Comparison of ENCODE assay signal across 8 mouse cellular contexts in the genomic region with DNA sequence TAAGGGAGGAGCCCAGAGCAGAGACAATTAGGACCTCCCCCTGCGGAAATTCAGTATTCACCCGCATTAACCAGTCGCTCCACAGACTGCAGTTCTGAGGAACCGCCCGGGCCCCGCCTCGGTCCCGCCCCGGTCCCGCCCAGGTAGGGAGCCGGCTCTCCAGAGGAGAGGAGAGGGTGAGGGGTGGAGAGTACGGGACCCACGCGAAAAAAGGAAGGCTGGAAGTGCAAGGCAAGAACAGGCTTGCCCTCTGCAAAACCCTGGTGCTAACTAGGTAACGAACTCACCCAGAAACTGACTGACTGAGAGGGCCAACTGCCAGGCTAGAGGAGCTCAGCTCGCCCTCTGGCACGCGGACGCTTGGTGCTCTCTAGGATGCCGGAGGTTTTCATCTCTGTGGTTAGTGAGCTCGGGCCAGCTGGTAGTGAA. TPM values are rescaled to one million over a fixed set of nuclear protein-coding genes. Genes with fewer than 3 reads are reported as not detected.
DNase-seq lines count a peak whose midpoint lies in the region; ATAC-seq and TF ChIP-seq lines count a peak whose summit lies in the region.

No protein-coding gene starts in this region.

- peak overlapping the region; percentile 76 for H3K4me3 ChIP-seq in G1E (ENCODE audit: low read depth, low read length)
- H3K4me3 ChIP-seq in forebrain, embryonic 16.5 days (replicated peaks; ENCODE audit: low read length), result peak overlapping the region; percentile 62
- H3K4me3 ChIP-seq in lung, embryonic 15.5 days, result peak overlapping the region; percentile 67

- H3K27me3 ChIP-seq in G1E (ENCODE audit: insufficient read depth, low read length), result no peaks in the 10 kb centered on the region
- H3K27me3 ChIP-seq in forebrain, embryonic 16.5 days (replicated peaks; ENCODE audit: control insufficient read depth, insufficient read depth, low read length), result no peaks in the 10 kb centered on the region
- H3K27me3 ChIP-seq in lung, embryonic 15.5 days, result no peaks in the 10 kb centered on the region

- peaks cover 4% of the 10 kb centered on the region for H3K4me1 ChIP-seq in G1E (ENCODE audit: insufficient read depth, low read depth, low read length)
- H3K4me1 ChIP-seq in forebrain, embryonic 16.5 days (replicated peaks; ENCODE audit: control insufficient read depth, insufficient read depth, low read length), result peaks cover 4% of the 10 kb centered on the region
- H3K4me1 ChIP-seq in lung, embryonic 15.5 days, result no peaks in the 10 kb centered on the region

- peak overlapping the region; percentile 73 for H3K9ac ChIP-seq in forebrain, embryonic 16.5 days (replicated peaks; ENCODE audit: low read depth, low read length)
- H3K9ac ChIP-seq in lung, embryonic 15.5 days, result peak overlapping the region; percentile 61

- ATAC-seq in G1E (ENCODE audit: extremely low read depth, insufficient number of reproducible peaks, low FRiP score, poor library complexity, severe bottlenecking), result peak; percentile 96
- ATAC-seq in forebrain, embryonic 16.5 days, result peak; percentile 100
- ATAC-seq in lung, embryonic 15.5 days (ENCODE audit: borderline replicate concordance, extremely low read depth, low FRiP score, low TSS enrichment), result peak; percentile 100

- peak; percentile 86 for DNase-seq in G1E (ENCODE audit: low spot score)
- peak; percentile 81 to 82 for DNase-seq in cerebellum, adult 18-20 months
- peak; percentile 80 for DNase-seq in heart, postnatal 4 days
- peak; percentile 48 to 67 for DNase-seq in layer of hippocampus, adult 8-10 months (ENCODE audit: low spot score in 2 of 2)
- DNase-seq in ovary, adult 18-20 months (ENCODE audit: low spot score), result peak; percentile 71
- DNase-seq in thymus, postnatal 0 days (ENCODE audit: low spot score), result peak; percentile 85

- H3K36me3 ChIP-seq in G1E (replicated peaks), result no peaks in the 10 kb centered on the region
- H3K36me3 ChIP-seq in forebrain, embryonic 16.5 days (ENCODE audit: control insufficient read depth, insufficient read depth), result no peaks in the 10 kb centered on the region
- H3K36me3 ChIP-seq in lung, embryonic 15.5 days, result no peaks in the 10 kb centered on the region

- TF ChIP-seq CTCF in G1E (IDR thresholded peaks at IDR 0.05; ENCODE audit: low read depth, low read length), result no peak

- peak overlapping the region; percentile 81 for H3K4me2 ChIP-seq in forebrain, embryonic 16.5 days (ENCODE audit: low read length)
- H3K4me2 ChIP-seq in lung, embryonic 15.5 days, result peak overlapping the region; percentile 56

- H3K9me3 ChIP-seq in G1E (replicated peaks), result no peaks in the 10 kb centered on the region
- H3K9me3 ChIP-seq in forebrain, embryonic 16.5 days (ENCODE audit: control insufficient read depth, low read length), result no peaks in the 10 kb centered on the region
- no peaks in the 10 kb centered on the region for H3K9me3 ChIP-seq in lung, embryonic 15.5 days

- peak overlapping the region; percentile 81 for H3K27ac ChIP-seq in forebrain, embryonic 16.5 days (ENCODE audit: low read length)
- peak overlapping the region; percentile 89 for H3K27ac ChIP-seq in lung, embryonic 15.5 days

- 0% methylated on average over 21 of the region's 21 CpGs for WGBS in forebrain, embryonic 16.5 days
- whole genome bisulfite sequencing in lung, embryonic 15.5 days, result 1% methylated on average over 21 of the region's 21 CpGs

RNA-seq across cellular contexts. Expression of a gene that starts 5.0 kb away (rescaled TPM):
- 5.1 and 9.0 TPM in 2 replicates for total RNA-seq in G1E (2014; fragmentation: Nextera tagmentation)
- 9.9 and 11.6 TPM in 2 replicates for total RNA-seq in G1E (2017)
- 38.3 and 48.1 TPM in 2 replicates for polyA plus RNA-seq in G1E (2012)
- 7.4 and 8.0 TPM in 2 replicates for polyA plus RNA-seq in forebrain, embryonic 16.5 days (2015; fragmentation: Nextera tagmentation; extraction: Ambion mirVana)
- 100 to 1,000 TPM; 183 to 189 TPM for total RNA-seq in heart, postnatal 4 days (2021)
- 10 to 100 TPM; 47.7 to 68.8 (median 61.4) TPM for total RNA-seq in layer of hippocampus, adult 8-10 months (2022)
- 4.9 and 6.1 TPM in 2 replicates for polyA plus RNA-seq in lung, embryonic 15.5 days (2015; fragmentation: Nextera tagmentation; extraction: Ambion mirVana)
- 4.9 and 9.3 TPM in 2 replicates for polyA plus RNA-seq in thymus, postnatal 0 days (2015; fragmentation: Nextera tagmentation; extraction: Ambion mirVana)

RNA-seq across cellular contexts. Expression of a gene that starts 11.2 kb away (rescaled TPM):
- total RNA-seq in G1E (2014; fragmentation: Nextera tagmentation) (1.1 and 1.7 TPM in 2 replicates), G1E (2017) (0.22 and 0.58 TPM in 2 replicates)
- 0.07 TPM in 1 of 2 replicates, not detected in the other for polyA plus RNA-seq in G1E (2012)
- polyA plus RNA-seq in forebrain, embryonic 16.5 days (2015; fragmentation: Nextera tagmentation; extraction: Ambion mirVana), result 0.35 and 0.48 TPM in 2 replicates
- 10 to 100 TPM; 21.1 to 21.9 TPM for total RNA-seq in heart, postnatal 4 days (2021)
- 10 to 100 TPM; 17.4 to 24.2 (median 20.9) TPM for total RNA-seq in layer of hippocampus, adult 8-10 months (2022)
- polyA plus RNA-seq in lung, embryonic 15.5 days (2015; fragmentation: Nextera tagmentation; extraction: Ambion mirVana), result 0.29 and 0.31 TPM in 2 replicates
- 0.22 TPM in 2 replicates for polyA plus RNA-seq in thymus, postnatal 0 days (2015; fragmentation: Nextera tagmentation; extraction: Ambion mirVana)

RNA-seq across cellular contexts. Expression of a gene that starts 24.7 kb away (rescaled TPM):
- total RNA-seq in G1E (2014; fragmentation: Nextera tagmentation) (36.9 and 42.1 TPM in 2 replicates), G1E (2017) (14.2 and 15.7 TPM in 2 replicates)
- 4.3 and 5.8 TPM in 2 replicates for polyA plus RNA-seq in G1E (2012)
- polyA plus RNA-seq in forebrain, embryonic 16.5 days (2015; fragmentation: Nextera tagmentation; extraction: Ambion mirVana), result 6.9 and 8.0 TPM in 2 replicates
- total RNA-seq in heart, postnatal 4 days (2021), result 10 to 100 TPM; 15.1 to 16.5 TPM
- 10 to 100 TPM; 17.9 to 21.9 (median 19.8) TPM for total RNA-seq in layer of hippocampus, adult 8-10 months (2022)
- 5.5 and 6.8 TPM in 2 replicates for polyA plus RNA-seq in lung, embryonic 15.5 days (2015; fragmentation: Nextera tagmentation; extraction: Ambion mirVana)
- 3.2 and 4.4 TPM in 2 replicates for polyA plus RNA-seq in thymus, postnatal 0 days (2015; fragmentation: Nextera tagmentation; extraction: Ambion mirVana)

RNA-seq across cellular contexts. Expression of a gene that starts 27.0 kb away (rescaled TPM):
- total RNA-seq in G1E (2014; fragmentation: Nextera tagmentation), result not detected in 2 replicates
- 0.64 and 0.93 TPM in 2 replicates for total RNA-seq in G1E (2017)
- not detected in 2 replicates for polyA plus RNA-seq in G1E (2012)
- polyA plus RNA-seq in forebrain, embryonic 16.5 days (2015; fragmentation: Nextera tagmentation; extraction: Ambion mirVana), result not detected in 2 replicates
- total RNA-seq in heart, postnatal 4 days (2021), result not detected
- total RNA-seq in layer of hippocampus, adult 8-10 months (2022), result not detected
- polyA plus RNA-seq in lung, embryonic 15.5 days (2015; fragmentation: Nextera tagmentation; extraction: Ambion mirVana), result not detected in 2 replicates
- not detected in 2 replicates for polyA plus RNA-seq in thymus, postnatal 0 days (2015; fragmentation: Nextera tagmentation; extraction: Ambion mirVana)

RNA-seq across cellular contexts. Expression of a gene that starts 27.5 kb away (rescaled TPM):
- total RNA-seq in G1E (2014; fragmentation: Nextera tagmentation), result not detected in 2 replicates
- 0.05 and 0.12 TPM in 2 replicates for total RNA-seq in G1E (2017)
- polyA plus RNA-seq in G1E (2012), result not detected in 2 replicates
- 10.1 and 10.7 TPM in 2 replicates for polyA plus RNA-seq in forebrain, embryonic 16.5 days (2015; fragmentation: Nextera tagmentation; extraction: Ambion mirVana)
- 1 to 10 TPM; 1.1 to 1.4 TPM for total RNA-seq in heart, postnatal 4 days (2021)
- total RNA-seq in layer of hippocampus, adult 8-10 months (2022), result 1 to 10 TPM; 6.0 to 6.7 (median 6.3) TPM
- 3.4 TPM in 2 replicates for polyA plus RNA-seq in lung, embryonic 15.5 days (2015; fragmentation: Nextera tagmentation; extraction: Ambion mirVana)
- polyA plus RNA-seq in thymus, postnatal 0 days (2015; fragmentation: Nextera tagmentation; extraction: Ambion mirVana), result 1.1 and 1.2 TPM in 2 replicates

Comparison
In these comparisons a context has a peak if more than half of its experiments do, and no peak if none do; other contexts are left out.
1. Peak in every context shown above with its lines: DNase-seq, ATAC-seq, H3K4me3 ChIP-seq and H3K27ac ChIP-seq.